Mouse (Mus musculus): ENCODE results near the gene Tex37. TPM values are rescaled to one million over a fixed set of nuclear protein-coding genes. Genes with fewer than 3 reads are reported as not detected.

The Tex37 gene
- polyA plus RNA-seq, 1 experiment from 2014 or later = not detected

GRCm38 (mm10) chr6:70956936-70957335 lies 38.2 kb upstream of the Tex37 start:
- Histone ChIP-seq H3K27ac (replicated peaks) (no peak overlapping the region), H3K4me3 (ENCODE audit: low read depth, low read length) (peak overlapping the region; percentile 31), H3K4me2 (replicated peaks; ENCODE audit: low read depth) (peak overlapping the region; percentile 47), H3K9ac (ENCODE audit: low read length) (no peak overlapping the region), H3K4me1 (replicated peaks; ENCODE audit: control insufficient read depth, insufficient read depth) (no peaks in the 10 kb centered on the region), H3K27me3 (ENCODE audit: control insufficient read depth, insufficient read depth, low read length) (peaks cover 23% of the 10 kb centered on the region), H3K36me3 (ENCODE audit: control insufficient read depth, insufficient read depth, low read length) (no peaks in the 10 kb centered on the region), H3K9me3 (ENCODE audit: control insufficient read depth, low read length) (no peaks in the 10 kb centered on the region)
- peak; percentile 14 for DNase-seq (ENCODE audit: low spot score)
- no peak for TF ChIP-seq EP300 (optimal IDR thresholded peaks at IDR 0.05)
- no peak for TF ChIP-seq CTCF (IDR thresholded peaks at IDR 0.05; ENCODE audit: low read depth)
- WGBS = under 1% methylated on average over 34 of the region's 34 CpGs
- no peak for ATAC-seq (ENCODE audit: low FRiP score, low TSS enrichment)

DNA sequence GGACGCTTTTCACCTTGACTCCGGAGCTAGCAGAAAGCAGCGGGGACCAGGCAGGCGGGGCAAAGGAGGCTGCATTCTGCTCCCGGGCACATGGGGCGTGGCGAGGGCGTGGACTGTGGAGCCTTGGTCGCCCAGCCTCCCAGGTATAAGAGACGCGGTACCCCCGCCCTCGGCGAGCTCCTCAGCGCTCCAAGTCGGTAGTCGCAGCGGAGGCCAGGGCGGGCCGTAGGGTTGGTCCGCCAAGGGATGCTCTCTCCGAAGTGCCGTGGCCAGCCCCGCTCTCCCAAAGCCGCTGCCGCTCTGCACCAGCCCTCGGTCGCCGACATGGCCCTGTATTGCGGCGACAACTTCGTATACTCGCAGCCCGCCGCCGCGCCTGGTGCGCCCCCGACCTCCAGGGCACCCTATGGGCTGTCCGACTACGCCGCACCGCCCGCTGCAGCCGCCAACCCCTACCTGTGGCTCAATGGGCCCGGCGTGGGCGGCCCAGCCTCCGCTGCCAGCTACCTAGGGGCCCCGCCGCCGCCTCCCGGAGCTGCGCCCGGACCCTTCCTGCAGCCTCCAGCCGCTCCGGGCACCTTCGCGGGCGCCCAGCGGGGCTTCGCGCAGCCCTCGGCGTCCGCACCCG lies 37.7 kb upstream of the Tex37 start, which contains the start of gene Foxi3:
TSS of gene Foxi3 (plus strand) at position 247 of the 628 bp plus-strand sequence.
- peaks cover 23% of the 10 kb centered on the region for H3K27me3 ChIP-seq (ENCODE audit: control insufficient read depth, insufficient read depth, low read length)
- DNase-seq (ENCODE audit: low spot score) (peak; percentile 58), ATAC-seq (ENCODE audit: low FRiP score, low TSS enrichment) (0 out of 2 replicates have a peak, but pooled peaks have one; percentile 24)
- H3K4me2 ChIP-seq (replicated peaks; ENCODE audit: low read depth) = peak within 1 kb of the TSS; percentile 47
- H3K27ac ChIP-seq (replicated peaks) = no peak within 1 kb of the TSS
- WGBS = under 1% methylated on average over 54 of the region's 67 CpGs
- no peaks in the 10 kb centered on the region for H3K36me3 ChIP-seq (ENCODE audit: control insufficient read depth, insufficient read depth, low read length)
- H3K4me3 ChIP-seq (ENCODE audit: low read depth, low read length) = peak within 1 kb of the TSS; percentile 31
- H3K9me3 ChIP-seq (ENCODE audit: control insufficient read depth, low read length) = no peaks in the 10 kb centered on the region
- TF ChIP-seq EP300 (optimal IDR thresholded peaks at IDR 0.05) = no peak
- no peak for TF ChIP-seq CTCF (IDR thresholded peaks at IDR 0.05; ENCODE audit: low read depth)
- no peak within 1 kb of the TSS for H3K9ac ChIP-seq (ENCODE audit: low read length)
- no peaks in the 10 kb centered on the region for H3K4me1 ChIP-seq (replicated peaks; ENCODE audit: control insufficient read depth, insufficient read depth)

DNA sequence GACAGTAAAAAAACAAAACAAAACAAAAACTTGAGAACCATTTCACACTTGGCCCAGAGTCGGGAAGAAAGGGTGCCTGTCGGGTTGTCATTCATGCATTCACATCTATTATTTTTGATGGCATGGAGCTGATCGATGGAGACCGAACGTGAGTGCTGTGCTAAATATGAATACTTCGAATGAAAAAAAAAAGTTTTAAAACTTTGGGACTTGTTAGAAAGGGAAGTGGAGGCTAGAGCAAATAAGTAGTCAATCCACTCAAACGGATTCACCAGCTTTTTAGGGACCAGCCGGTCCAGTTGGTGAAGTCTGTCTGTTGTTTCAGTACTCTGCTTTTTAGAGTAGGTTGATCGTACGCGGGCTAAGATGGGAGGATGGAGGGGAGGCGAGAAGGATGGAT lies 37.1 kb upstream of the Tex37 start:
- DNase-seq (ENCODE audit: low spot score) (no peak), ATAC-seq (ENCODE audit: low FRiP score, low TSS enrichment) (no peak)
- Histone ChIP-seq H3K9ac (ENCODE audit: low read length) (no peak overlapping the region), H3K4me3 (ENCODE audit: low read depth, low read length) (peak overlapping the region; percentile 31), H3K36me3 (ENCODE audit: control insufficient read depth, insufficient read depth, low read length) (no peaks in the 10 kb centered on the region), H3K27me3 (ENCODE audit: control insufficient read depth, insufficient read depth, low read length) (peaks cover 23% of the 10 kb centered on the region), H3K9me3 (ENCODE audit: control insufficient read depth, low read length) (no peaks in the 10 kb centered on the region), H3K4me2 (replicated peaks; ENCODE audit: low read depth) (peak overlapping the region; percentile 47), H3K27ac (replicated peaks) (no peak overlapping the region), H3K4me1 (replicated peaks; ENCODE audit: control insufficient read depth, insufficient read depth) (no peaks in the 10 kb centered on the region)
- WGBS = 3% methylated on average over 12 of the region's 12 CpGs
- TF ChIP-seq EP300 (optimal IDR thresholded peaks at IDR 0.05) (no peak), CTCF (IDR thresholded peaks at IDR 0.05; ENCODE audit: low read depth) (no peak)

- Histone ChIP-seq H3K27ac (replicated peaks) (no peak overlapping the region), H3K4me3 (ENCODE audit: low read depth, low read length) (no peak overlapping the region), H3K36me3 (ENCODE audit: control insufficient read depth, insufficient read depth, low read length) (no peaks in the 10 kb centered on the region), H3K9ac (ENCODE audit: low read length) (no peak overlapping the region), H3K4me1 (replicated peaks; ENCODE audit: control insufficient read depth, insufficient read depth) (no peaks in the 10 kb centered on the region), H3K9me3 (ENCODE audit: control insufficient read depth, low read length) (no peaks in the 10 kb centered on the region), H3K27me3 (ENCODE audit: control insufficient read depth, insufficient read depth, low read length) (peaks cover 23% of the 10 kb centered on the region), H3K4me2 (replicated peaks; ENCODE audit: low read depth) (no peak overlapping the region)
- DNase-seq (ENCODE audit: low spot score) (no peak), ATAC-seq (ENCODE audit: low FRiP score, low TSS enrichment) (no peak)
- no peak for TF ChIP-seq EP300 (optimal IDR thresholded peaks at IDR 0.05)
- TF ChIP-seq CTCF (IDR thresholded peaks at IDR 0.05; ENCODE audit: low read depth) = no peak
- 7% methylated on average over 14 of the region's 14 CpGs for WGBS
Measured at GRCm38 (mm10) chr6:70955291-70955800, 36.6 kb upstream of the Tex37 start.

DNA sequence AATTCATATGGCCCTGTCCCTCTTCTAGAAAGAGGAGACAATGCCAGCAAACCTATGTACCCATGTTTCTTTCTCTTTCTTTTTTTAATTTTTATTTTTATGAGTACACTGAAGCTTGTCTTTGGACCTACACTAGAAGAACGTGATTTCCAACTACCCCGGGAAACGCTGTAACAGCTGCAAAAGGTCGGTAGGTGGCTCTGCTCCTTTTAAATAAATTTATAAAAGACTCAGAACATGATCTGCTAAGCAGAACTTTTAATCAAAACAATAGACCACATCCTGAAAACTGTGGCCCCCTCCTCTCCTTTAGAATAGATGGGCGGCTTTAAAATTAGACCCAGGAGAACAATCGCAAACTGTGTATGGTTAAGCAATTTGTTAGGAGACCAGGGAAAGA lies 35.3 kb upstream of the Tex37 start:
- TF ChIP-seq EP300 (optimal IDR thresholded peaks at IDR 0.05) (no peak), CTCF (IDR thresholded peaks at IDR 0.05; ENCODE audit: low read depth) (peak; percentile 69)
- Histone ChIP-seq H3K4me3 (ENCODE audit: low read depth, low read length) (no peak overlapping the region), H3K27me3 (ENCODE audit: control insufficient read depth, insufficient read depth, low read length) (peaks cover 23% of the 10 kb centered on the region)

GRCm38 (mm10) chr6:70953274-70953673 lies 34.5 kb upstream of the Tex37 start:
- no peak overlapping the region for H3K27ac ChIP-seq (replicated peaks)
- H3K4me2 ChIP-seq (replicated peaks; ENCODE audit: low read depth) = no peak overlapping the region
- WGBS = 65% methylated on average over 7 of the region's 7 CpGs
- H3K9ac ChIP-seq (ENCODE audit: low read length) = no peak overlapping the region
- no peaks in the 10 kb centered on the region for H3K36me3 ChIP-seq (ENCODE audit: control insufficient read depth, insufficient read depth, low read length)
- DNase-seq (ENCODE audit: low spot score) (no peak), ATAC-seq (ENCODE audit: low FRiP score, low TSS enrichment) (no peak)
- no peak for TF ChIP-seq CTCF (IDR thresholded peaks at IDR 0.05; ENCODE audit: low read depth)
- TF ChIP-seq EP300 (optimal IDR thresholded peaks at IDR 0.05) = no peak
- peaks cover 23% of the 10 kb centered on the region for H3K27me3 ChIP-seq (ENCODE audit: control insufficient read depth, insufficient read depth, low read length)
- no peaks in the 10 kb centered on the region for H3K9me3 ChIP-seq (ENCODE audit: control insufficient read depth, low read length)
- no peak overlapping the region for H3K4me3 ChIP-seq (ENCODE audit: low read depth, low read length)
- no peaks in the 10 kb centered on the region for H3K4me1 ChIP-seq (replicated peaks; ENCODE audit: control insufficient read depth, insufficient read depth)

More for the DNA sequence above, 35.3 kb upstream of the Tex37 start:
- no peak overlapping the region for H3K4me2 ChIP-seq (replicated peaks; ENCODE audit: low read depth)
- H3K9me3 ChIP-seq (ENCODE audit: control insufficient read depth, low read length) = no peaks in the 10 kb centered on the region
- DNase-seq (ENCODE audit: low spot score) = peak; percentile 20
- H3K27ac ChIP-seq (replicated peaks) = no peak overlapping the region
- H3K36me3 ChIP-seq (ENCODE audit: control insufficient read depth, insufficient read depth, low read length) = no peaks in the 10 kb centered on the region
- no peak for ATAC-seq (ENCODE audit: low FRiP score, low TSS enrichment)
- no peaks in the 10 kb centered on the region for H3K4me1 ChIP-seq (replicated peaks; ENCODE audit: control insufficient read depth, insufficient read depth)
- H3K9ac ChIP-seq (ENCODE audit: low read length) = no peak overlapping the region
- WGBS = 14% methylated on average over 6 of the region's 6 CpGs

Measured in stomach, postnatal 0 days (tissue).